Mouse (Mus musculus): Measurements from ENCODE around the gene Tbc1d14.

Tbc1d14 gene

GRCm38 (mm10) chr5:36593176-36593575, at the start of gene Tbc1d14:
Gene Tbc1d14 (minus strand): TSS chr5:36593276.
- in situ Hi-C loops (cut with MboI): no loop called here

- in situ Hi-C loops (cut with MboI): no loop called here
These were observed 32.5 kb upstream of the Tbc1d14 start for GRCm38 (mm10) chr5:36625612-36626011.

DNA sequence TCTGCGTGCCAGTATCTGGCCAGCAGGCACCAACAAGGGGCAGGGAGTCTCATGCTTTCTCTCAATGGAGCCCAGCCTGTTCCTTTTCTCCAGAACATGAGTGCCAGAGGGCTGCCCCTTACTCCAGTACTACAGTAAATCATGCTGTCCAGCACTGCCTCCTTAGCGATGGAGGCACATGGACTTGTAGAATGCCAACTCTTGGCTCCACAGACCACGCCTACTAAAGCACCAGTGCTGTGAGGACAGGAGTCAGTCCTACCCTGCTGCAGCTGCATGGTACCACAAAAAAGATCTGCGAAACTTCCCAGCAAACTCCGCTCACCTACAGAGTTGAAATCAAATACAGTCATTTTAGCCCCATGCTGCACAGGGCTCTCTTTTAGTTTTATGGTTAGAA, 30.6 kb upstream of the Tbc1d14 start:
- in situ Hi-C loops (cut with MboI): no loop called here

- in situ Hi-C loops (cut with MboI): no loop called here
These were observed 28.0 kb upstream of the Tbc1d14 start for GRCm38 (mm10) chr5:36621058-36621449.

GRCm38 (mm10) chr5:36620409-36621057, 27.5 kb upstream of the Tbc1d14 start:
- in situ Hi-C loops (cut with MboI): no loop called here

DNA sequence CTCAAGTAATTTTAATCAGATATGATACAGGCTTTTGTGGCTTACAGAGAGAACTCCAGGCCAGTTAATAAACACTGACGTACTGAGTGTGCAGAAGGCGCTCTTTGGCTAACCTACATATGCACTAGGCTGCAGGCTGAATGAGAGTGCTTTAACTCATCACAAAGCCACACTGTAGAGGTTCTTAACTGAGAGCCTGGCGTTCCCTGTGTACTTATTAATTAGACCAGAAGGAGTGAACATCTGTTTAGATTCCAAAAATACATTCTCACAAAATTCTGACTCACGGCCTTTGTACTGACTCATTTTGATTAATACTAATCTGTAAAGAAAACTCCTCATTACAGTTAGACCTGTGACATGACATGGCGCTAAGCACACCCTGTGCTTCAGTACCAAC, 25.8 kb upstream of the Tbc1d14 start:
- in situ Hi-C loops (cut with MboI): no loop called here

DNA sequence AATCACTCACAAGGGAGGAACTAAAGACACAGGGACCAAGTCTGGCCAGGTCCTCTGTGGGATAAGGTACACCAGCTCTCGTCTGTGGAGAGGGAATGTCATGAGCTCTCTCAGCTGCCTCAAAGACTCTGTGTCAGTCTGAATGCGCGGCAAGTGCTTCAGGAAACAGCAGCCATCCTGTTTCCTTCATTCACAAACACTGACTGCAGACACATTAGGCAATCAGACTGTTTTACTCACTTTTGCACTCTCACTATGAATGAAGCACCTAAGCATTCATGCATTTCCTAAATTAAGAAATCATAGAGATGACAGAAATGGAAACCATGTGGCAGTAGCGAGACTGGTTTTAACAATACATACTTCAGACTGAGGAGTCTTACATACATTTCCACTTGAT, 25.3 kb upstream of the Tbc1d14 start:
- in situ Hi-C loops (cut with MboI): no loop called here

DNA sequence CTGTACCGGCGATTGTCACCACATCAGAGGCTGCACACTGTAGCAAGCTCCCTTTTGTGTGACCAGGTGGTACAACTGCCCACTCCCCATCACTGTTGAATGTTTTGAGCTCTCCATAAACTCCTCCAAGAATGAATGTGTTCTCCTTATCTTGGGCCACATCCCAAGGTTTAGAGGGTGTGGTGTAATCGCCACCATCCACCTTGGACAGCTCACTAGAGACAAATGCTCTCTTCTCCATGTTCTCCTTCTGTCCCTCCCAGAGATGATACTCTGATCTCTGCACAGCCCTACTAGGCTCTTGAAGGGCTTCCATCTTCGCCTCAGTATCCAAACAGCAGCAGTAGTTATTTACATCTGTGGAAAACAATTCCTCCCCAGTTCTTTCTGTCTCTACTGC, 21.0 kb upstream of the Tbc1d14 start:
- in situ Hi-C loops (cut with MboI): no loop called here

GRCm38 (mm10) chr5:36608939-36609499, 15.9 kb upstream of the Tbc1d14 start:
- in situ Hi-C loops (cut with MboI): no loop called here

DNA sequence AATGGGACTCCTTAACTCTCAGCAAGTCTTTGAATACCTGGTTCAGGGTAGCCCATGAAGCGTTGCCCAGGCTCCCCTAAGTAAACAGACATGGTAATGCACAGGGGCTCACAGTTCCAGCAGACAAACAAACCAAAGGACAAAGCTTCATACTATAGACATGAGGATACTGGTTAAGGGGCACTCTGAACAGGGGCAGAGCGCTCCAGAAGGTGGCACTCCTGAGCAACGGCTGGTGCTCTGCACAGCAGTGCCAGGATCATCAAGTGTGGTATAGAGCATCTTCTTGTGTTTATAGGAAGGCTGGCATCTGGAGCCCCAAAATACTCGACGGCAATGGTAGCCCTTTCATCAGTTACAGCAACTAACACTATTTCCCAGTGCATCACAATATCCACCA, 10.0 kb upstream of the Tbc1d14 start:
- in situ Hi-C loops (cut with MboI): loop anchor here (5.0 kb wide), 1 partner anchor 139 kb away; no protein-coding TSS in a partner anchor

DNA sequence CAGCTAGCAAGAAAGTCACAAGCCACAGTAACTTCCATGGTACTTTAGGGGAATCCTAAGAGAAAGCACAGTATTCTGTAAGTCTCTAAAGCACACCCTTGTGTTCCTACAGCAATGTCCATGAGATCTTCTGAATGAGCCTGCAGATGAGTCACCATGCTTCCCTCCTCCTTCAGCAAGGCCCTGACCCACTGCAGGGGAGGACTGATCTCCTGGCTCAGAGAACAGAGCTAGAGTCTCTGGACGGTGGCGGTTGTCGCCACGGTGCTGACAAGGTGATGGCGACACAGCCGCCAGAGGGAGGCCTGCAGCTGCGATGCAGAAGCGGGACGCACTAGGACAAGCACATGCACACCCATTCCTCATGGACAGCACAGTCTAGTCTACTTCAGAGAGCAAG, 9.0 kb upstream of the Tbc1d14 start:
- in situ Hi-C loops (cut with MboI): loop anchor here (5.0 kb wide), 1 partner anchor 140 kb away; no protein-coding TSS in a partner anchor

GRCm38 (mm10) chr5:36601492-36601891, 8.4 kb upstream of the Tbc1d14 start:
- in situ Hi-C loops (cut with MboI): loop anchor here (5.0 kb wide), 1 partner anchor 141 kb away; no protein-coding TSS in a partner anchor

GRCm38 (mm10) chr5:36598883-36599282, 5.8 kb upstream of the Tbc1d14 start:
- in situ Hi-C loops (cut with MboI): no loop called here

- in situ Hi-C loops (cut with MboI): no loop called here
These were observed 4.6 kb upstream of the Tbc1d14 start for GRCm38 (mm10) chr5:36597653-36598052.

GRCm38 (mm10) chr5:36596225-36596624, 3.1 kb upstream of the Tbc1d14 start:
- in situ Hi-C loops (cut with MboI): no loop called here

- in situ Hi-C loops (cut with MboI): no loop called here
These were observed 2.0 kb upstream of the Tbc1d14 start for GRCm38 (mm10) chr5:36595115-36595514.

- in situ Hi-C loops (cut with MboI): no loop called here
These were observed 1.3 kb upstream of the Tbc1d14 start for GRCm38 (mm10) chr5:36594344-36594743.

DNA sequence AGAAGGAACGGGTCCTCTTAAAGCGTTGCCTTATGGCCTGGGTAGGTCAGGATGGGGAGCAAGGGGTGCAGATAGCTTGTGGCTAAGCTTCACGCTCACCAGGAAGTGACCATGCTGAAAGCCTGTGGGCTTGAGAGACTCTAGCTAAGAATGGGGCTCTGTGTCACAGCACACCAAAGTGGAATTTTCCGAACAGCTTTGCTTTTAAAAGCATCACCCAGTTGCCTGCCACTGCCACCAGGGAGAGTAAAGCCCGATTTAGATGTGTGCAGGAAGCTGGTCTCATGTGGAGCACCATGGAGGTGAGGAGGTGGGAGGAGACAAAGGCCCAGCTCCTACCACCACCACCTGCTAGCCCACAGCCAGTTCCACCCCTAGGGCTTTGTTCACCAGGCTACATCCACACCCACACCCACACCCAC, 2.6 kb downstream of the Tbc1d14 start:
- in situ Hi-C loops (cut with MboI): no loop called here

GRCm38 (mm10) chr5:36584299-36584698, 8.8 kb downstream of the Tbc1d14 start:
- in situ Hi-C loops (cut with MboI): loop anchor here (5.0 kb wide), 2 partner anchors 47 to 102 kb away; partner anchors contain the start of genes Ccdc96 and Tada2b

DNA sequence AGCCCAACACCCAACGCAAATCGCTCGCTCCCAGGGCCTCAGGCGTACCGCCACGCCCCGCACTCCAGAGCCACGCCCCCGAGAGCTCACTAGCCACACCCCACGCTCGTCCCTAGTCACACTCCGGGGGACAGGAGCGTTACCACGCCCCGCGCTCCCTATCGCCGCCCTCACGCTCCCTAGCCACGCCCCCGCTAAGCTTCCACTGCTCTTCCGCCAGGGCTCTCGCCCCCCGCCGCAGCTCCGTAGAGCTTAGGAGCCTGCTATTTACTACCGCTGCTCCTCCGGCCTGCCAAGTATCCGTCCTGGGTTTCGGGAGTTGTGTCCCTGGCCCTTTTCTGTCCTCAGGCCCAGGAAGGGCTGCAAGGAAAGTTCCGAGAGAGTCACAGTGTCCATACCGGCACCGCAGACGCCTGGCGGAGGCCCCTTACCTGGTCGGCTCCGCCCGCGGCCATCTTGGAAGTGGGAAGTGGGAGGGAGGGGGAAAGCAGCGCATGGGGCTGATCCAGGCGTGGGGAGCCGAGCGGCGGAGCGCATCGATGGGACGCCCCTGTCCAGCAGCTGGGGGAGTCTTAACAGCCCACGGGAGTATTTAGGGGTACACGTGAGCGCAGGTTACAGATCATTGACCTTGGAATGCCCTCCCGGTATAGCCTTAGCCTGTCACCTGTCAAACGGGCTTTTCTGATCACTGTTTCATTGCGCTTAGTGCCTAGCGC, 11.0 kb downstream of the Tbc1d14 start:
- in situ Hi-C loops (cut with MboI): loop anchor here (5.0 kb wide), 2 partner anchors 45 to 100 kb away; partner anchors contain the start of genes Ccdc96 and Tada2b

- in situ Hi-C loops (cut with MboI): loop anchor here (5.0 kb wide), 2 partner anchors 44 to 99 kb away; partner anchors contain the start of genes Ccdc96 and Tada2b
These were observed 11.7 kb downstream of the Tbc1d14 start for GRCm38 (mm10) chr5:36581259-36581923.

GRCm38 (mm10) chr5:36579967-36580366, 13.1 kb downstream of the Tbc1d14 start:
- in situ Hi-C loops (cut with MboI): loop anchor here (5.0 kb wide), 2 partner anchors 43 to 98 kb away; partner anchors contain the start of genes Ccdc96 and Tada2b

All from mature B cell (primary cell).